Mouse (Mus musculus): ENCODE results near the gene Sc5d. TPM values are rescaled to one million over a fixed set of nuclear protein-coding genes. Genes with fewer than 3 reads are reported as not detected.

Gene Sc5d
- polyA plus RNA-seq, 1 experiment from 2014 or later, result 29.1 TPM

DNA sequence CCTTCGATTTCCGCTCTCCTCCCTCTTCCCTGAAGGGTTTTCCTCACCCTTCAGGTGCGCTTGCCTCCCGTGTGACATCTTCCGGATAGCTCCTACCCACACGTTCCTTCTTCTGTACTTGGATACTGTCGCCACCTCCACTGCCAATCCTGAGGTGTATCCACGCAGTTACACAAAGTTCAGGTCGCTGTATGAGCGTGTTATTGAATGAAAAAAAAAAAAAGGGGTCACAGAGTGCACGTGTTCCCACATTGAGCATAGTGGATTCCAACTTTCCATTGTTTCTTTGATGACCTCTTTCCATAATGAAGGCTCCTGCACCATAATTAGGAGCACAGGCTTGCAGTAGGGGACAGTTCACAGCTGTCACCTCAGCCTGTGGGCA lies 11.7 kb upstream of the Sc5d start:
- ATAC-seq (ENCODE audit: extremely low read depth, insufficient number of reproducible peaks, low FRiP score, low TSS enrichment), result no peak
- no peak overlapping the region for H3K4me3 ChIP-seq
- peak overlapping the region; percentile 23 for H3K4me2 ChIP-seq
- no peaks in the 10 kb centered on the region for H3K9me3 ChIP-seq
- H3K36me3 ChIP-seq, result no peaks in the 10 kb centered on the region
- H3K9ac ChIP-seq, result no peak overlapping the region
- H3K27ac ChIP-seq (replicated peaks), result no peak overlapping the region
- H3K4me1 ChIP-seq, result no peaks in the 10 kb centered on the region
- H3K27me3 ChIP-seq (replicated peaks), result 0 out of 2 replicates have a peak, but pooled peaks cover 6% of the 10 kb centered on the region
- WGBS, result 51% methylated on average over 11 of the region's 11 CpGs

- Histone ChIP-seq H3K4me3 (no peak overlapping the region), H3K9ac (no peak overlapping the region), H3K27ac (replicated peaks) (no peak overlapping the region), H3K9me3 (no peaks in the 10 kb centered on the region), H3K36me3 (no peaks in the 10 kb centered on the region), H3K27me3 (replicated peaks) (0 out of 2 replicates have a peak, but pooled peaks cover 6% of the 10 kb centered on the region), H3K4me2 (peak overlapping the region; percentile 23), H3K4me1 (no peaks in the 10 kb centered on the region)
- ATAC-seq (ENCODE audit: extremely low read depth, insufficient number of reproducible peaks, low FRiP score, low TSS enrichment), result no peak
- WGBS, result 53% methylated on average over 13 of the region's 13 CpGs
These were observed 11.1 kb upstream of the Sc5d start for GRCm38 (mm10) chr9:42275027-42275760.

DNA sequence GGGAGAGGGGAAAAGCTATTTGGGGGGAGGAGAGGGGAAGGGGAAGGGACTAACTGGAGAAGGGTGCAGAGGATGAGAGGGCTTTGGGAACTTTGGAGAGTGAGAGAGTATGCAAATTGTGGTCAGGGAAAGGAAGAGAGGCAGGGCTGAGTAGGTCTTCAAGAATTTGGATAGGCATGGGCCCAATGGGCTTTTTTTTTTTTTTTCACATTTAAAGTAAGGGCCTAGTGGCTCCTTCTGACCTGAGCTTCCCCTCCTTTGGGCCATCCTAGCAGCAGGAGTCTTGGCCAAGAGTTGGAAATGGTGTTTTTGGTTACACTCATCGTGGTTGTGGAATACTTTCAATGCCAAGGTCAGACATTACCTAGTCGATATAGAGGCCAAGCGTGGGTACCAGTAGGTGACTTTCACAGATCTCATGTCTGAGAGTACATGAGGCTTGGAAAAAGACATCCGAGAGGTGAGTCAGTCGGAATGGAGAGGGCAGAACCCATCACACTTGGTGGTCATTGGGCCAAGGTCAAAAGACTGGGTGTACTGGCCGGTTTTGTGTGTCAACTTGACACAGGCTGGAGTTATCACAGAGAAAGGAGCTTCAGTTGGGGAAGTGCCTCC lies 9.7 kb upstream of the Sc5d start:
- Histone ChIP-seq H3K4me1 (no peaks in the 10 kb centered on the region), H3K9me3 (no peaks in the 10 kb centered on the region), H3K36me3 (no peaks in the 10 kb centered on the region), H3K27me3 (replicated peaks) (0 out of 2 replicates have a peak, but pooled peaks cover 6% of the 10 kb centered on the region), H3K4me2 (no peak overlapping the region), H3K4me3 (no peak overlapping the region), H3K9ac (no peak overlapping the region), H3K27ac (replicated peaks) (no peak overlapping the region)
- no peak for ATAC-seq (ENCODE audit: extremely low read depth, insufficient number of reproducible peaks, low FRiP score, low TSS enrichment)
- 85% methylated on average over 6 of the region's 6 CpGs for WGBS

DNA sequence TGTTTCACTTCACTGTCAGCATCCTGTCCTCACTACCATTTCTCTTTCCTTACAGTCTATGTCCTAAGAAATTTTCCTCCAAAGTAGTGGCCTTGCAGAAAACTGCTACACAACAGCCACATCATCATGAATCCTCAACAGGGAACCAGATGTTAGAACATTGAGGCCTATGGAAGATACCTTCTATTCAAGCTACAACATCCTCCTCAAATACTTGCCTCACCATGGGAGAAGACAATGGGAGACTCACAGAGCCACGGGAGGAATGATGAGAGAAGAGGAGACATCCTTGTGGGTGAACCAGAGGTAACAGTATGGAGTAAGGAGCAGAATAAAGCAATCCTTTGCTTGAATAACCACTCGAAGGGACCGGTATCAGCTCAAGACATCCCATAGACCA lies 9.1 kb upstream of the Sc5d start:
- Histone ChIP-seq H3K9ac (no peak overlapping the region), H3K27me3 (replicated peaks) (0 out of 2 replicates have a peak, but pooled peaks cover 6% of the 10 kb centered on the region), H3K4me2 (no peak overlapping the region), H3K4me3 (no peak overlapping the region), H3K9me3 (no peaks in the 10 kb centered on the region), H3K36me3 (no peaks in the 10 kb centered on the region), H3K4me1 (no peaks in the 10 kb centered on the region), H3K27ac (replicated peaks) (no peak overlapping the region)
- no peak for ATAC-seq (ENCODE audit: extremely low read depth, insufficient number of reproducible peaks, low FRiP score, low TSS enrichment)
- 71% methylated on average over 3 of the region's 3 CpGs for whole genome bisulfite sequencing

DNA sequence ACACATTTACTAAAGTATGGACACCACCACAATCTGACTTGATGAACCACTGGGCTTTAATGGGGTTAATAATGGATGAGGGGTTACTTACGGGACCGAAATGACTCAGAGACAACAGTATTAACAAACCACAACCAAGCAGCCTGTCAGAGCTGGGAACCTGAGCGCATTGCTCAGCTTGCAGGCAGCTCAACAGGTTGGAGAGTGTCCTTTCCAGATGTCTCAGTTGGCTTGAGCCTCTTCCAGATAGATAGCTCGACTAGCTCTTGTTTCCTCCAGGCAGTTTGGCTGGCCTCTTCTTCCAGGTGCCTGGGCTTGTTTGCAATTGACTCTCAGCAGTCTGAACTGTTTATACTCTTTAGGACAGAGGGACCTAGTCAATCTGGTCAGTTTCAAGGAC lies 8.6 kb upstream of the Sc5d start:
- Histone ChIP-seq H3K4me3 (no peak overlapping the region), H3K9ac (no peak overlapping the region), H3K27me3 (replicated peaks) (0 out of 2 replicates have a peak, but pooled peaks cover 6% of the 10 kb centered on the region), H3K4me1 (no peaks in the 10 kb centered on the region), H3K4me2 (no peak overlapping the region), H3K36me3 (no peaks in the 10 kb centered on the region), H3K27ac (replicated peaks) (no peak overlapping the region), H3K9me3 (no peaks in the 10 kb centered on the region)
- WGBS, result 48% methylated on average over 4 of the region's 4 CpGs
- ATAC-seq (ENCODE audit: extremely low read depth, insufficient number of reproducible peaks, low FRiP score, low TSS enrichment), result no peak

- Histone ChIP-seq H3K27me3 (replicated peaks) (0 out of 2 replicates have a peak, but pooled peaks cover 6% of the 10 kb centered on the region), H3K9ac (no peak overlapping the region), H3K9me3 (no peaks in the 10 kb centered on the region), H3K4me1 (no peaks in the 10 kb centered on the region), H3K4me2 (no peak overlapping the region), H3K4me3 (no peak overlapping the region), H3K27ac (replicated peaks) (no peak overlapping the region), H3K36me3 (no peaks in the 10 kb centered on the region)
- 72% methylated on average over 5 of the region's 5 CpGs for WGBS
- ATAC-seq (ENCODE audit: extremely low read depth, insufficient number of reproducible peaks, low FRiP score, low TSS enrichment), result no peak
These were observed 7.4 kb upstream of the Sc5d start for GRCm38 (mm10) chr9:42271456-42271855.

GRCm38 (mm10) chr9:42270617-42271016 lies 6.6 kb upstream of the Sc5d start:
- no peak for ATAC-seq (ENCODE audit: extremely low read depth, insufficient number of reproducible peaks, low FRiP score, low TSS enrichment)
- Histone ChIP-seq H3K9me3 (no peaks in the 10 kb centered on the region), H3K4me3 (no peak overlapping the region), H3K4me2 (no peak overlapping the region), H3K27ac (replicated peaks) (no peak overlapping the region), H3K9ac (no peak overlapping the region), H3K36me3 (no peaks in the 10 kb centered on the region), H3K27me3 (replicated peaks) (0 out of 2 replicates have a peak, but pooled peaks cover under 1% of the 10 kb centered on the region), H3K4me1 (no peaks in the 10 kb centered on the region)
- WGBS, result 86% methylated on average over 3 of the region's 3 CpGs

DNA sequence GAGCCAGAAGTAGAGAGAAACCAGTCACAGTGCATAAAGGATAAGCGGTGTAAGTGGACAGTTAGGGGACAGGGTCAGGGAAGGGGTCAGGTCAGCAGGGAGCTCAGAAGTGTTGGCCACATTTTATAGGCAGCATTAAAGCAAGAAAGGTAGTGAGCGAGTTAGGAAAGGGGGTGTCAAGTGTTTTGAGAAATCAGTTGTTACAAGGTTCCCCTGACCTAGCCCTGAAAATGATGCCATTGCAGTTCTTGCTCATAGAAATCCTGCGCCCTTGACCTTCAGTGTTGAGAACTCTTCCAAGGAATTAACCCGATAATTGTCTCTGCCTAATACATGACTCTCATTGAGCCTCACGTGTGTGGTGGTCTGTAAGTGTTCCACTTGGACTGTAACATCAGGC lies 6.0 kb upstream of the Sc5d start:
- no peaks in the 10 kb centered on the region for H3K4me1 ChIP-seq
- H3K9ac ChIP-seq, result no peak overlapping the region
- no peak overlapping the region for H3K27ac ChIP-seq (replicated peaks)
- 71% methylated on average over 5 of the region's 5 CpGs for WGBS
- no peak overlapping the region for H3K4me3 ChIP-seq
- no peaks in the 10 kb centered on the region for H3K36me3 ChIP-seq
- no peak for ATAC-seq (ENCODE audit: extremely low read depth, insufficient number of reproducible peaks, low FRiP score, low TSS enrichment)
- H3K27me3 ChIP-seq (replicated peaks), result no peaks in the 10 kb centered on the region
- H3K9me3 ChIP-seq, result no peaks in the 10 kb centered on the region
- H3K4me2 ChIP-seq, result no peak overlapping the region

GRCm38 (mm10) chr9:42268371-42268770 lies 4.3 kb upstream of the Sc5d start:
- Histone ChIP-seq H3K36me3 (no peaks in the 10 kb centered on the region), H3K9me3 (no peaks in the 10 kb centered on the region), H3K4me3 (no peak overlapping the region), H3K9ac (no peak overlapping the region), H3K27me3 (replicated peaks) (no peaks in the 10 kb centered on the region), H3K27ac (replicated peaks) (no peak overlapping the region), H3K4me1 (peaks cover 8% of the 10 kb centered on the region), H3K4me2 (no peak overlapping the region)
- ATAC-seq (ENCODE audit: extremely low read depth, insufficient number of reproducible peaks, low FRiP score, low TSS enrichment), result no peak
- WGBS, result 76% methylated on average over 5 of the region's 5 CpGs

GRCm38 (mm10) chr9:42265309-42265708 lies 1.3 kb upstream of the Sc5d start:
- no peak for ATAC-seq (ENCODE audit: extremely low read depth, insufficient number of reproducible peaks, low FRiP score, low TSS enrichment)
- Histone ChIP-seq H3K9ac (no peak overlapping the region), H3K9me3 (no peaks in the 10 kb centered on the region), H3K4me3 (no peak overlapping the region), H3K27me3 (replicated peaks) (no peaks in the 10 kb centered on the region), H3K36me3 (peaks cover 13% of the 10 kb centered on the region; the same call in 1 of the 2 replicates), H3K4me2 (peak overlapping the region; percentile 89; the same call in 1 of the 2 replicates), H3K4me1 (peaks cover 19% of the 10 kb centered on the region), H3K27ac (replicated peaks) (no peak overlapping the region)
- WGBS, result 86% methylated on average over 4 of the region's 4 CpGs

GRCm38 (mm10) chr9:42263709-42264111 lies 346 bp downstream of the Sc5d start:
- no peaks in the 10 kb centered on the region for H3K9me3 ChIP-seq
- peaks cover 27% of the 10 kb centered on the region for H3K36me3 ChIP-seq
- peak overlapping the region; percentile 54 for H3K27ac ChIP-seq (replicated peaks)
- peak overlapping the region; percentile 93 for H3K9ac ChIP-seq
- H3K4me2 ChIP-seq, result peak overlapping the region; percentile 89
- under 1% methylated on average over 18 of the region's 18 CpGs for WGBS
- no peaks in the 10 kb centered on the region for H3K27me3 ChIP-seq (replicated peaks)
- ATAC-seq (ENCODE audit: extremely low read depth, insufficient number of reproducible peaks, low FRiP score, low TSS enrichment), result peak; percentile 23; the same call in 1 of the 2 replicates
- peaks cover 19% of the 10 kb centered on the region for H3K4me1 ChIP-seq
- H3K4me3 ChIP-seq, result peak overlapping the region; percentile 80

DNA sequence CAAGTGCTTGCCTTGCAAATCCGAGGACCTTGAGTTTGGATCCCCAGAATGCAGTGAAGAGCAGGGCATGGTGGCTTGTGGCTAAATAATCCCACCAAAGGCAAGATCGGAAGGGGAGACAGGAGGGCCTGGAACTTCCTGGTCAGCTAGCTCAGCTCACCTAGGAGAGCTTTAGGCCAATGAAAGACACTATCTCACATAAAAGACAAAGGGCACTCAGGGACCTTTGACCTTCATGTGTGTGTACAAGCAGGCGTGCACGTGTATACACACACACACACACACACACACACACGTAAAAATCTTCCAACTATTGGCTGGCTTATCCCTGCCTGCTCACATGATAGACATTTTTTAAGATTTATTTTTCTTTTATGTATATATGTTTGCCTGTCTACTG lies 3.6 kb downstream of the Sc5d start:
- H3K27ac ChIP-seq (replicated peaks), result no peak overlapping the region
- H3K36me3 ChIP-seq, result peaks cover 60% of the 10 kb centered on the region
- H3K4me1 ChIP-seq, result peaks cover 19% of the 10 kb centered on the region
- H3K9me3 ChIP-seq, result no peaks in the 10 kb centered on the region
- H3K9ac ChIP-seq, result no peak overlapping the region
- H3K27me3 ChIP-seq (replicated peaks), result no peaks in the 10 kb centered on the region
- no peak overlapping the region for H3K4me2 ChIP-seq
- H3K4me3 ChIP-seq, result no peak overlapping the region
- ATAC-seq (ENCODE audit: extremely low read depth, insufficient number of reproducible peaks, low FRiP score, low TSS enrichment), result no peak
- WGBS, result 83% methylated on average over 5 of the region's 5 CpGs

Data from heart, embryonic 13.5 days (tissue).